Mouse (Mus musculus) neural tube, embryonic 13.5 days (tissue): ENCODE results near the gene Aff3. TPM values are rescaled to one million over a fixed set of nuclear protein-coding genes. Genes with fewer than 3 reads are reported as not detected.

Experiments
- ATAC-seq: fragments of 200-750 bp; cut with Nextera tagmentation; 2 replicates; pipeline ENCODE4 v1.8.0; 2017; ENCODE audit warnings: low read depth, mild to moderate bottlenecking, moderate TSS enrichment, moderate library complexity
- H3K27ac ChIP-seq: fragments of 300-500 bp; sonication (generic); replicated peaks from 2 replicates; pipeline ENCODE4 v1.5.1; 2015; ENCODE audit warnings: moderate library complexity, mild to moderate bottlenecking, inconsistent platforms
- H3K27me3 ChIP-seq: fragments of 300-500 bp; sonication (generic); 2 replicates; pipeline ENCODE4 v1.6.1; 2015; ENCODE audit warnings: mild to moderate bottlenecking, inconsistent platforms
- H3K36me3 ChIP-seq: fragments of 300-500 bp; sonication (generic); 2 replicates; pipeline ENCODE4 v1.6.1; 2015; ENCODE audit warnings: mild to moderate bottlenecking, inconsistent platforms
- H3K4me1 ChIP-seq: fragments of 300-500 bp; sonication (generic); replicated peaks from 2 replicates; pipeline ENCODE4 v1.6.1; 2015; ENCODE audit warnings: inconsistent platforms
- H3K4me2 ChIP-seq: fragments of 300-500 bp; sonication (generic); 2 replicates; pipeline ENCODE4 v1.6.1; 2015; ENCODE audit warnings: inconsistent platforms, mild to moderate bottlenecking, moderate library complexity
- H3K4me3 ChIP-seq: fragments of 300-500 bp; sonication (generic); 2 replicates; pipeline ENCODE4 v1.5.1; 2015; ENCODE audit warnings: mild to moderate bottlenecking, inconsistent platforms
- H3K9ac ChIP-seq: fragments of 300-500 bp; sonication (generic); 2 replicates; pipeline ENCODE4 v1.6.1; 2015; ENCODE audit warnings: moderate library complexity, mild to moderate bottlenecking, inconsistent platforms
- H3K9me3 ChIP-seq: fragments of 300-500 bp; sonication (generic); 2 replicates; pipeline ENCODE4 v1.6.1; 2016; ENCODE audit warnings: inconsistent platforms
- WGBS: fragments of 180-500 bp; shearing (Covaris S2); methylation state at CpG from one replicate; pipeline ENCODE4 v1.1.7; 2015; 5-methylcytosine and 5-hydroxymethylcytosine counted together
- polyA plus RNA-seq: library from polyadenylated mRNA; unstranded; fragments of >200 nt; fragmentation: Nextera tagmentation; extraction: Ambion mirVana; gene quantifications from 2 replicates; pipeline ENCODE4 v1.2.1, GENCODE M21; 2015

The Aff3 gene
- polyA plus RNA-seq, 1 experiment from 2014 or later = 32.1 TPM

- no peak for ATAC-seq
- WGBS = 81% methylated on average over 6 of the region's 6 CpGs
- no peak overlapping the region for H3K4me2 ChIP-seq
These were observed 372.8 kb downstream of the Aff3 start for GRCm38 (mm10) chr1:38291915-38292314.

GRCm38 (mm10) chr1:38291497-38291896 lies 373.3 kb downstream of the Aff3 start:
- 59% methylated on average over 4 of the region's 4 CpGs for WGBS
- ATAC-seq = no peak

More at GRCm38 (mm10) chr1:38291915-38292314, 372.8 kb downstream of the Aff3 start:
- Histone ChIP-seq H3K27ac (no peak overlapping the region), H3K36me3 (no peaks in the 10 kb centered on the region), H3K4me1 (peaks cover 15% of the 10 kb centered on the region), H3K9ac (no peak overlapping the region), H3K4me3 (no peak overlapping the region), H3K27me3 (no peaks in the 10 kb centered on the region), H3K9me3 (no peaks in the 10 kb centered on the region)

GRCm38 (mm10) chr1:38290881-38291280 lies 373.9 kb downstream of the Aff3 start:
- no peak overlapping the region for H3K9ac ChIP-seq
- no peaks in the 10 kb centered on the region for H3K36me3 ChIP-seq
- no peak for ATAC-seq
- H3K27me3 ChIP-seq = no peaks in the 10 kb centered on the region
- no peak overlapping the region for H3K4me2 ChIP-seq
- WGBS = 92% methylated on average over 7 of the region's 7 CpGs
- H3K4me1 ChIP-seq = peaks cover 16% of the 10 kb centered on the region
- no peaks in the 10 kb centered on the region for H3K9me3 ChIP-seq
- H3K4me3 ChIP-seq = no peak overlapping the region
- H3K27ac ChIP-seq = no peak overlapping the region; the same call in 1 of the 2 replicates

More at GRCm38 (mm10) chr1:38291497-38291896, 373.3 kb downstream of the Aff3 start:
- Histone ChIP-seq H3K4me1 (peaks cover 15% of the 10 kb centered on the region), H3K4me2 (no peak overlapping the region), H3K27ac (no peak overlapping the region), H3K9ac (no peak overlapping the region), H3K9me3 (no peaks in the 10 kb centered on the region), H3K36me3 (no peaks in the 10 kb centered on the region), H3K4me3 (no peak overlapping the region), H3K27me3 (no peaks in the 10 kb centered on the region)

- 89% methylated on average over 5 of the region's 5 CpGs for WGBS
- no peak overlapping the region for H3K9ac ChIP-seq
- H3K9me3 ChIP-seq = no peaks in the 10 kb centered on the region
- ATAC-seq = no peak
- no peak overlapping the region for H3K4me3 ChIP-seq
- H3K36me3 ChIP-seq = no peaks in the 10 kb centered on the region
- H3K27ac ChIP-seq = no peak overlapping the region
- H3K4me1 ChIP-seq = peaks cover 26% of the 10 kb centered on the region
- no peaks in the 10 kb centered on the region for H3K27me3 ChIP-seq
- no peak overlapping the region for H3K4me2 ChIP-seq
These were observed 374.9 kb downstream of the Aff3 start for GRCm38 (mm10) chr1:38289891-38290290.

GRCm38 (mm10) chr1:38288716-38289115 lies 376.0 kb downstream of the Aff3 start:
- H3K9ac ChIP-seq = no peak overlapping the region
- no peak overlapping the region for H3K27ac ChIP-seq
- H3K36me3 ChIP-seq = no peaks in the 10 kb centered on the region
- no peaks in the 10 kb centered on the region for H3K9me3 ChIP-seq
- WGBS = 88% methylated on average over 1 of the region's 1 CpGs
- no peak for ATAC-seq
- peaks cover 23% of the 10 kb centered on the region for H3K4me1 ChIP-seq
- H3K4me2 ChIP-seq = no peak overlapping the region
- H3K4me3 ChIP-seq = no peak overlapping the region
- no peaks in the 10 kb centered on the region for H3K27me3 ChIP-seq

- no peak overlapping the region for H3K9ac ChIP-seq
- H3K36me3 ChIP-seq = no peaks in the 10 kb centered on the region
- H3K4me3 ChIP-seq = no peak overlapping the region
- H3K27ac ChIP-seq = no peak overlapping the region
- H3K27me3 ChIP-seq = no peaks in the 10 kb centered on the region
- peaks cover 14% of the 10 kb centered on the region for H3K4me1 ChIP-seq
- WGBS = 79% methylated on average over 1 of the region's 1 CpGs
- no peaks in the 10 kb centered on the region for H3K9me3 ChIP-seq
- no peak overlapping the region for H3K4me2 ChIP-seq
- no peak for ATAC-seq
These were observed 378.2 kb downstream of the Aff3 start for GRCm38 (mm10) chr1:38286551-38286950.

- Histone ChIP-seq H3K9me3 (no peaks in the 10 kb centered on the region), H3K27ac (no peak overlapping the region), H3K4me3 (no peak overlapping the region), H3K36me3 (no peaks in the 10 kb centered on the region), H3K9ac (no peak overlapping the region), H3K27me3 (no peaks in the 10 kb centered on the region), H3K4me2 (no peak overlapping the region), H3K4me1 (peaks cover 13% of the 10 kb centered on the region)
- ATAC-seq = no peak
- WGBS = 95% methylated on average over 7 of the region's 7 CpGs
These were observed 384.2 kb downstream of the Aff3 start for GRCm38 (mm10) chr1:38280549-38280948.

- Histone ChIP-seq H3K4me3 (no peak overlapping the region), H3K27ac (no peak overlapping the region), H3K9me3 (no peaks in the 10 kb centered on the region), H3K36me3 (peaks cover 4% of the 10 kb centered on the region), H3K4me1 (peaks cover 17% of the 10 kb centered on the region), H3K9ac (no peak overlapping the region), H3K27me3 (no peaks in the 10 kb centered on the region), H3K4me2 (no peak overlapping the region)
- WGBS = 100% methylated on average over 2 of the region's 2 CpGs
- ATAC-seq = no peak
These were observed 393.4 kb downstream of the Aff3 start for GRCm38 (mm10) chr1:38271312-38271711.

- Histone ChIP-seq H3K9me3 (no peaks in the 10 kb centered on the region), H3K27ac (peak overlapping the region; percentile 84), H3K4me2 (no peak overlapping the region), H3K4me3 (no peak overlapping the region), H3K9ac (0 out of 2 replicates have a peak overlapping the region, but pooled peaks have one; percentile 12), H3K4me1 (peaks cover 27% of the 10 kb centered on the region), H3K27me3 (no peaks in the 10 kb centered on the region), H3K36me3 (peaks cover 11% of the 10 kb centered on the region)
- ATAC-seq = 0 out of 2 replicates have a peak, but pooled peaks have one; percentile 5
- WGBS = 34% methylated on average over 20 of the region's 20 CpGs
These were observed 396.3 kb downstream of the Aff3 start for GRCm38 (mm10) chr1:38268246-38269042.

- Histone ChIP-seq H3K9ac (no peak overlapping the region), H3K27ac (peak overlapping the region; percentile 71), H3K4me3 (no peak overlapping the region), H3K9me3 (no peaks in the 10 kb centered on the region), H3K4me2 (peak overlapping the region; percentile 11; the same call in 1 of the 2 replicates), H3K27me3 (no peaks in the 10 kb centered on the region), H3K4me1 (peaks cover 47% of the 10 kb centered on the region), H3K36me3 (peaks cover 11% of the 10 kb centered on the region)
- peak; percentile 82 for ATAC-seq
- WGBS = 21% methylated on average over 8 of the region's 8 CpGs
These were observed 401.5 kb downstream of the Aff3 start for GRCm38 (mm10) chr1:38263251-38263650.

GRCm38 (mm10) chr1:38262362-38263154 lies 402.2 kb downstream of the Aff3 start:
- Histone ChIP-seq H3K27ac (peak overlapping the region; percentile 70), H3K27me3 (no peaks in the 10 kb centered on the region), H3K4me2 (no peak overlapping the region), H3K36me3 (peaks cover 11% of the 10 kb centered on the region), H3K4me1 (peaks cover 45% of the 10 kb centered on the region), H3K4me3 (no peak overlapping the region), H3K9ac (no peak overlapping the region), H3K9me3 (no peaks in the 10 kb centered on the region)
- ATAC-seq = peak; percentile 75
- WGBS = 32% methylated on average over 11 of the region's 11 CpGs

GRCm38 (mm10) chr1:38261076-38261475 lies 403.7 kb downstream of the Aff3 start:
- H3K27me3 ChIP-seq = no peaks in the 10 kb centered on the region
- no peak overlapping the region for H3K27ac ChIP-seq
- H3K4me3 ChIP-seq = no peak overlapping the region
- H3K4me2 ChIP-seq = no peak overlapping the region
- no peaks in the 10 kb centered on the region for H3K9me3 ChIP-seq
- peaks cover 5% of the 10 kb centered on the region for H3K36me3 ChIP-seq
- H3K9ac ChIP-seq = no peak overlapping the region
- no peak for ATAC-seq
- H3K4me1 ChIP-seq = peaks cover 45% of the 10 kb centered on the region
- WGBS = 84% methylated on average over 5 of the region's 5 CpGs
